Mouse (Mus musculus): Measurements from ENCODE around the gene Apol6. TPM values are rescaled to one million over a fixed set of nuclear protein-coding genes. Genes with fewer than 3 reads are reported as not detected.

Gene Apol6
- polyA plus RNA-seq (2012; rRNA removed) = 1.0 and 2.5 TPM in 2 replicates

DNA sequence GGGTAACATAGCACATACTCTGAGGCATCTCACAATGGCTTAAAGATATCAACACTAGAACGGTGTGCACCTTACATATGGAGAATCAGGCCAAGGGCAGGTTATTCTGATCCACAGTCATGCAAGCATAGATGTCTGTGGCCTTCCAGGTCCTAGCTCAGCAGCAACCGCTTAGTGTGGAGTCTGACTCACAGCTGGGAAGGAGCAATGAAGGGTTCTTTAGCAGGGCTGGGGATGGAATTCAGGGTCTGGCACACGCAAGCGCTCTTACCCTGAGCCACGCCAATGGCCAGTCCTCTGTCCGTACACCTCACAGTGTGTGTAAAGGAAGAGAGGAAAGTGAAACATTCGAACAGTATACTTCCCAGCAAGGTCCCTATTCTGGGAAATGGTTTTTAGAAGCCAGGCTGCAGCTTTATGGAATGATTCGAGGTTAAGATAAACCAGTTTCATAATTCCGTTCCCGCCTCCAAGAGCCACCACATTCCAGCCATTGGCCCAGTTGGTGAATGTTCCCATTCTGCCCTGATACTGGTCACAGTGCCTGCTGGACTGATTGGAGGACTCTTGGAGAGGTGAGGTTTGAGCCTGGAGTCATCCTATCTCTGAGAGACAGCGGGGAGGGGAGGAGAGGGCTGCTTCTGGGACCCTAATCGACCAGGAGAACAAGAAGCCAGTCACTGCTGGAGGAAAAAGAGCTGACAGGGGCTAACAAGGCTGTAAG, at the start of gene Apol6:
Gene Apol6 (plus strand): TSS at position 133 of the 724 bp plus-strand sequence.

DNA sequence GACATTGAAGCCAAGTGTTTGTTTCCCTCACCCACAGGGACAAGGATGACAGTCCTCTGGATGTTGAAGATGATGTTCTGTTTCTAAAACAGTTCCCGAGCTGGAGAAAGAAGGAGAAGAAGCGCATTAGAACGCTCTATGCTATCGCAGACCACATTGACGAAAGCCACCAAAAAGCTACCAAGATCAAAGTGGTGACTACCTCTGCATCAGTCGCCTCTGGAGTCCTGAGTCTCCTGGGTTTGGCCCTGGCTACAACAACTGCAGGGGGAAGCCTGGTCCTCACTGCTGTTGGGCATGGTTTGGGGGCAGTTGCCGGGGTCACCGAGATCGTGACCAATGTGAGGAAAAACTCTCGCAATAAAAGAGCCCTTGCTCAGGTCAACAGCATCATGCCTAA, 6.0 kb downstream of the Apol6 start, which contains the start of gene Mb:
Gene Mb (minus strand): TSS at position 101 of the 400 bp plus-strand sequence.

Other genes with a start within 250 kb of the Apol6 start
- gene Zfp251, start 173.3 kb upstream of the Apol6 start, polyA plus RNA-seq (2012; rRNA removed) = 2.1 and 2.9 TPM in 2 replicates
- gene Zfp7, start 165.5 kb upstream of the Apol6 start, polyA plus RNA-seq (2012; rRNA removed) = 1.4 and 4.6 TPM in 2 replicates
- gene Gm49527, start 165.4 kb upstream of the Apol6 start, polyA plus RNA-seq (2012; rRNA removed) = 0.29 TPM in 1 of 2 replicates, not detected in the other
- 0.56 and 1.1 TPM in 2 replicates for gene Zfp647, start 119.3 kb upstream of the Apol6 start, polyA plus RNA-seq (2012; rRNA removed)
- 4.9 and 5.4 TPM in 2 replicates for gene 1110038F14Rik, start 96.2 kb upstream of the Apol6 start, polyA plus RNA-seq (2012; rRNA removed)
- gene Mb, start 5.9 kb downstream of the Apol6 start, polyA plus RNA-seq (2012; rRNA removed) = 43.3 and 64.9 TPM in 2 replicates

Measured in stomach, adult 2 months (tissue).